In the genomic region with DNA sequence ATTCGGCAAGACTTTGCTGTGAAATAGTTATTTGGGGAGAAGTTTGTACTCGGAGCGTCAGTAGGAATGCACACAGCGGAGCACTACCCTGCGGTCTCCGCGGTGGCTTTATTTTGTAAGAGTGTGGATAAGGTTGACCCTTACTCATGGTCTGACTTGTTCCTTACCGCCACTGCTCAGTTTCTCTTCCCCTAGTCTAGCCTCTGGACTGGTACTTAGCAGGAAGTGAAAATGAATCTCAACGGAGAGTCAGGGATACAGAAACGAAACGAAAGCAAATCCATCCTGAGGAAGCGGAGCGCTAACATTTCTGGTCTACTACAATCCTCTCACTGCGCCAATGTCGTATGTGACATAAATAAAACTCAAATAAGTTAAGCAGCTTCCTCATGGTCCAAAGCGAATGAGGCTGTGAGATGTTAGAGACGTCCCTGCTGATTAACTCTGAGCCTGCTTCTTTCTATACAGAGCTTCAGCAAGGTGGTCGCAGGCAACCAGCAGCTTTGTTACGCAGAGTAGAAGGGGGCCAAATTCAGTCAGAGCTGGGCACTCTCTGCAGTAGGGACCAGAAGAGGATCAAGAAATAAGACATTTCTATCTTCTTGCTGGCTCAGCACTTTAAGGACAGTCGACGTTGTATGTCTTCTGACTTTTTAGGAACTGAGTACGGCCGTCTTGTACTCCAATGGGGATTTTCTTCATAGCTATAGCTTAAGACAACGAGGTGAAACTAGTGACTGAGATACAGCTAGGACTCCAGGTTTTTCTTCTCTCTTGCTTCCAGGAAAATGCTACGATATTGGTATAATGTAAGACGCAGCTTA, we compare ENCODE assay signal across 8 mouse cellular contexts. TPM values are rescaled to one million over a fixed set of nuclear protein-coding genes. Genes with fewer than 3 reads are reported as not detected.
DNase-seq lines count a peak whose midpoint lies in the region; ATAC-seq lines count a peak whose summit lies in the region.

No protein-coding gene starts in this region.

- H3K27me3 ChIP-seq in kidney, embryonic 14.5 days (ENCODE audit: control insufficient read depth, insufficient read depth, low read length): no peaks in the 10 kb centered on the region
- no peaks in the 10 kb centered on the region for H3K27me3 ChIP-seq in intestine, embryonic 15.5 days (replicated peaks)
- H3K27me3 ChIP-seq in megakaryocyte, embryonic 14.5 days (replicated peaks): peaks cover 44% of the 10 kb centered on the region

- peak overlapping the region; percentile 6; the same call in 1 of the 2 replicates for H3K4me3 ChIP-seq in kidney, embryonic 14.5 days (ENCODE audit: low read length)
- peak overlapping the region; percentile 50 for H3K4me3 ChIP-seq in brown adipose tissue, adult 24 weeks (ENCODE audit: insufficient read depth, low read depth, low read length)
- peak overlapping the region; percentile 13 for H3K4me3 ChIP-seq in intestine, embryonic 15.5 days (replicated peaks)
- H3K4me3 ChIP-seq in megakaryocyte, embryonic 14.5 days (replicated peaks): peak overlapping the region; percentile 86

- H3K4me1 ChIP-seq in kidney, embryonic 14.5 days (ENCODE audit: control insufficient read depth, insufficient read depth, low read length): no peaks in the 10 kb centered on the region
- no peaks in the 10 kb centered on the region for H3K4me1 ChIP-seq in brown adipose tissue, adult 24 weeks (ENCODE audit: control insufficient read depth, insufficient read depth, insufficient read length, low read length)
- H3K4me1 ChIP-seq in intestine, embryonic 15.5 days (replicated peaks): no peaks in the 10 kb centered on the region
- peaks cover 18% of the 10 kb centered on the region for H3K4me1 ChIP-seq in megakaryocyte, embryonic 14.5 days

- no peaks in the 10 kb centered on the region for H3K9me3 ChIP-seq in kidney, embryonic 14.5 days (ENCODE audit: control insufficient read depth, low read length)
- no peaks in the 10 kb centered on the region for H3K9me3 ChIP-seq in intestine, embryonic 15.5 days
- 0 out of 2 replicates have a peak, but pooled peaks cover 7% of the 10 kb centered on the region for H3K9me3 ChIP-seq in megakaryocyte, embryonic 14.5 days

- ATAC-seq in kidney, embryonic 14.5 days (ENCODE audit: low FRiP score, low TSS enrichment): no peak
- no peak for ATAC-seq in intestine, embryonic 15.5 days

- 69% methylated on average over 26 of the region's 26 CpGs for WGBS in kidney, embryonic 14.5 days
- 65% methylated on average over 26 of the region's 26 CpGs for WGBS in intestine, embryonic 15.5 days

- no peaks in the 10 kb centered on the region for H3K36me3 ChIP-seq in kidney, embryonic 14.5 days (ENCODE audit: control insufficient read depth, insufficient read depth, low read length)
- no peaks in the 10 kb centered on the region for H3K36me3 ChIP-seq in intestine, embryonic 15.5 days
- no peaks in the 10 kb centered on the region for H3K36me3 ChIP-seq in megakaryocyte, embryonic 14.5 days (replicated peaks; ENCODE audit: low read length)

- 0 out of 2 replicates have a peak overlapping the region, but pooled peaks have one; percentile 12 for H3K9ac ChIP-seq in kidney, embryonic 14.5 days (ENCODE audit: low read depth, low read length)
- H3K9ac ChIP-seq in intestine, embryonic 15.5 days: 0 out of 2 replicates have a peak overlapping the region, but pooled peaks have one; percentile 8

- H3K4me2 ChIP-seq in kidney, embryonic 14.5 days (replicated peaks; ENCODE audit: low read depth, low read length): peak overlapping the region; percentile 29
- peak overlapping the region; percentile 44 for H3K4me2 ChIP-seq in intestine, embryonic 15.5 days (replicated peaks)

- no peak for DNase-seq in kidney, postnatal 14 days
- no peak for DNase-seq in right cerebral cortex, postnatal 14 days
- DNase-seq in cerebellum, postnatal 36 days: no peak
- no peak for DNase-seq in thymus, postnatal 14 days

- no peak overlapping the region for H3K27ac ChIP-seq in kidney, embryonic 14.5 days (ENCODE audit: low read depth, low read length)
- H3K27ac ChIP-seq in brown adipose tissue, adult 24 weeks (replicated peaks; ENCODE audit: low read depth, low read length): peak overlapping the region; percentile 80
- H3K27ac ChIP-seq in intestine, embryonic 15.5 days: no peak overlapping the region

RNA-seq across cellular contexts. Expression of a gene that starts 7.1 kb away (rescaled TPM):
- 1.8 and 2.2 TPM in 2 replicates for polyA plus RNA-seq in kidney, embryonic 14.5 days (2014; fragmentation: Nextera tagmentation; extraction: Ambion mirVana)
- polyA plus RNA-seq in brown adipose tissue, adult 24 weeks (2012; ENCODE audit: insufficient read depth, insufficient read length, missing spikeins): 1.3 and 2.1 TPM in 2 replicates
- 2.3 and 3.0 TPM in 2 replicates for polyA plus RNA-seq in intestine, embryonic 15.5 days (2015; fragmentation: Nextera tagmentation; extraction: Ambion mirVana)
- polyA plus RNA-seq in megakaryocyte, embryonic 14.5 days (2012; ENCODE audit: insufficient read depth, low replicate concordance): 0.86 and 1.7 TPM in 2 replicates

RNA-seq across cellular contexts. Expression of a gene that starts 31.4 kb away (rescaled TPM):
- polyA plus RNA-seq in kidney, embryonic 14.5 days (2014; fragmentation: Nextera tagmentation; extraction: Ambion mirVana): 21.8 and 45.2 TPM in 2 replicates
- polyA plus RNA-seq in brown adipose tissue, adult 24 weeks (2012; ENCODE audit: insufficient read depth, insufficient read length, missing spikeins): not detected in 2 replicates
- 6.5 and 9.2 TPM in 2 replicates for polyA plus RNA-seq in intestine, embryonic 15.5 days (2015; fragmentation: Nextera tagmentation; extraction: Ambion mirVana)
- 1.0 TPM in 1 of 2 replicates, not detected in the other for polyA plus RNA-seq in megakaryocyte, embryonic 14.5 days (2012; ENCODE audit: insufficient read depth, low replicate concordance)

RNA-seq across cellular contexts. Expression of a gene that starts 32.5 kb away (rescaled TPM):
- 72.6 and 85.9 TPM in 2 replicates for polyA plus RNA-seq in kidney, embryonic 14.5 days (2014; fragmentation: Nextera tagmentation; extraction: Ambion mirVana)
- polyA plus RNA-seq in brown adipose tissue, adult 24 weeks (2012; ENCODE audit: insufficient read depth, insufficient read length, missing spikeins): not detected in 2 replicates
- 49.9 and 61.1 TPM in 2 replicates for polyA plus RNA-seq in intestine, embryonic 15.5 days (2015; fragmentation: Nextera tagmentation; extraction: Ambion mirVana)
- polyA plus RNA-seq in megakaryocyte, embryonic 14.5 days (2012; ENCODE audit: insufficient read depth, low replicate concordance): 84.7 and 122 TPM in 2 replicates

RNA-seq across cellular contexts. Expression of a gene that starts 37.8 kb away (rescaled TPM):
- 8.9 and 10.8 TPM in 2 replicates for polyA plus RNA-seq in kidney, embryonic 14.5 days (2014; fragmentation: Nextera tagmentation; extraction: Ambion mirVana)
- 0.83 and 1.6 TPM in 2 replicates for polyA plus RNA-seq in brown adipose tissue, adult 24 weeks (2012; ENCODE audit: insufficient read depth, insufficient read length, missing spikeins)
- 10.7 and 10.9 TPM in 2 replicates for polyA plus RNA-seq in intestine, embryonic 15.5 days (2015; fragmentation: Nextera tagmentation; extraction: Ambion mirVana)
- polyA plus RNA-seq in megakaryocyte, embryonic 14.5 days (2012; ENCODE audit: insufficient read depth, low replicate concordance): 5.6 and 6.1 TPM in 2 replicates

RNA-seq across cellular contexts. Expression of a gene that starts 54.4 kb away (rescaled TPM):
- 0.91 and 2.4 TPM in 2 replicates for polyA plus RNA-seq in kidney, embryonic 14.5 days (2014; fragmentation: Nextera tagmentation; extraction: Ambion mirVana)
- not detected in 2 replicates for polyA plus RNA-seq in brown adipose tissue, adult 24 weeks (2012; ENCODE audit: insufficient read depth, insufficient read length, missing spikeins)
- polyA plus RNA-seq in intestine, embryonic 15.5 days (2015; fragmentation: Nextera tagmentation; extraction: Ambion mirVana): 1.0 and 1.3 TPM in 2 replicates
- polyA plus RNA-seq in megakaryocyte, embryonic 14.5 days (2012; ENCODE audit: insufficient read depth, low replicate concordance): not detected in 2 replicates

Comparison
In these comparisons a context has a peak if more than half of its experiments do, and no peak if none do; other contexts are left out.
1. H3K4me3 ChIP-seq: peak in every context shown above with its lines; median percentile 86 in megakaryocyte, embryonic 14.5 days; 50 in brown adipose tissue, adult 24 weeks; 13 in intestine, embryonic 15.5 days; 6 in kidney, embryonic 14.5 days.
2. RNA of a gene that starts 32.5 kb away (polyA plus RNA-seq): 84.7 to 122 TPM in megakaryocyte, embryonic 14.5 days, 72.6 to 85.9 TPM in kidney, embryonic 14.5 days and 49.9 to 61.1 TPM in intestine, embryonic 15.5 days; not detected in brown adipose tissue, adult 24 weeks; every median in the first group is over 10 times any median in the second.